Mouse (Mus musculus) bone marrow macrophage, adult 2 months (primary cell): ENCODE measurements at regions not wholly inside any gene's neighbourhood (a gene's known extent, or its start where the extent isn't known, plus 50 kb on each side); places are given as distances from the start of the nearest gene placed in this dataset.

ENCODE experiments used
- CTCF ChIP-seq: IDR thresholded peaks from 2 replicates; pipeline ENCODE4 v1.5.1; 2012; ENCODE audit warnings: low read depth, mild to moderate bottlenecking, low read length, moderate library complexity
- POLR2A ChIP-seq: IDR thresholded peaks from 2 replicates; pipeline ENCODE4 v1.6.1; 2012; ENCODE audit warnings: mild to moderate bottlenecking, low read depth, low read length, borderline replicate concordance

GRCm38 (mm10) chr16:91985211-91985610 is 72.9 kb upstream of the Mrps6 start:
- TF ChIP-seq CTCF (no peak), POLR2A (no peak)
